16 mouse cellular contexts compared by ENCODE assay signal in the genomic region with DNA sequence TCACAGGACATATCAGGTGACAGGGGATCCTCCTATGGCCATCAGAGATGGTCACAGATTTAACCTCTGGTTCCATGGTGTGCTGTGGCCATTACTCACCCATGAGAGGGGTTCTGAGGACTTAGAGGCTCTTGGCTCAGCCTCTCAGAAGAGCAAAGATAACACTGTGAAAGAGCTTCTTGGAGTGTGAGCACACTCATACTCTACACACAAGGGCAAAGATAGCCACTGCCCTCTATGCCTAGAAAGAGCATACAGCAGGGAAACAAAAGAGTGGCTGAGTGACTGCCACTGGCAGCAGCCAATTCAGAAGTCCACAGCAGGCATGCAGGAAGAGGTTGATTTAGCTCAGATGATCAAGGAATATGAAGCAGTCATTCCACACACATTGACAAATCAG.
"Had no signal": no experiment of that assay in that cellular context is flagged by ENCODE, and none has a peak within 500 bp of the region (broad histone marks: within the 10 kb centered on the region; RNA-seq: fewer than 3 reads in every experiment).

No protein-coding gene starts in this region.

- H3K4me1 ChIP-seq: megakaryocyte, embryonic 14.5 days; midbrain, embryonic 13.5 days; midbrain, embryonic 15.5 days; neural tube, embryonic 12.5 days; stomach, embryonic 15.5 days had no signal

- H3K4me3 ChIP-seq: liver, embryonic 15.5 days; megakaryocyte, embryonic 14.5 days; midbrain, embryonic 13.5 days; midbrain, embryonic 15.5 days; neural tube, embryonic 12.5 days; stomach, embryonic 15.5 days had no signal

- H3K4me2 ChIP-seq: liver, embryonic 15.5 days; lung, embryonic 14.5 days; midbrain, embryonic 11.5 days; midbrain, embryonic 13.5 days; midbrain, embryonic 15.5 days; neural tube, embryonic 12.5 days; stomach, embryonic 15.5 days had no signal

- H3K9me3 ChIP-seq: liver, embryonic 15.5 days; megakaryocyte, embryonic 14.5 days; midbrain, embryonic 13.5 days; midbrain, embryonic 15.5 days; neural tube, embryonic 12.5 days; stomach, embryonic 15.5 days had no signal

- H3K36me3 ChIP-seq: liver, embryonic 15.5 days; midbrain, embryonic 13.5 days; midbrain, embryonic 15.5 days; neural tube, embryonic 12.5 days; stomach, embryonic 15.5 days had no signal

- ATAC-seq: liver, postnatal 0 days; midbrain, embryonic 13.5 days; midbrain, embryonic 15.5 days had no signal

- H3K27ac ChIP-seq: liver, embryonic 15.5 days; macrophage; midbrain, embryonic 13.5 days; midbrain, embryonic 15.5 days; neural tube, embryonic 12.5 days; stomach, embryonic 15.5 days had no signal

- H3K27me3 ChIP-seq: midbrain, embryonic 13.5 days; midbrain, embryonic 15.5 days; neural tube, embryonic 12.5 days; stomach, embryonic 15.5 days had no signal

- DNase-seq: liver, postnatal 0 days; lung, embryonic 14.5 days; lung, postnatal 14 days; lung, postnatal 36 days; right cerebral cortex, postnatal 14 days; thymus, adult 18-20 months; thymus, postnatal 14 days; thymus, postnatal 36 days had no signal

- H3K9ac ChIP-seq: liver, embryonic 15.5 days; liver, postnatal 0 days; lung, embryonic 14.5 days; midbrain, embryonic 13.5 days; midbrain, embryonic 15.5 days; neural tube, embryonic 12.5 days; stomach, embryonic 15.5 days had no signal
